Mouse (Mus musculus): ENCODE results near the gene Gm9970. TPM values are rescaled to one million over a fixed set of nuclear protein-coding genes. Genes with fewer than 3 reads are reported as not detected.

Gene Gm9970
- polyA plus RNA-seq, 1 experiment from 2014 or later: 0.45 TPM

DNA sequence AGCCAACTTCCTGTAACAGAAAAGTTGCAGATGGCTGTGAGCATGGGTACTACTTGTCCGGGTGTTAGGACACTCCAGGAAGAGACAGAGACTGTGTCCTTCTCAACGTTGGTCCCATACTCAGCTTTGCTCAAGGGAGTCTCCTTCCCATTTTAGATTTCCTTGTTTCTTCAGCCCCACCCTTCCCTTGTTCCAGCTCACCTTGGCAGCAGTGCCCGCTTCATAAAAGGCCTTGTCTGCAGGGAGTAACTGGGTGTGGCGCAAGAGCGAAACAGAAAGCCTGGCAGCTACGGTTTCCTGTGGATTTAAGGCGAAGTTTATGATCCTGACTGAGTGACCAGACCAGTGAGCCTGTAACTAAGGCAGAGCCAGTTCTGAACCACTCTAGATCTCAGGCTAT is 13.4 kb upstream of the Gm9970 start:
- H3K27me3 ChIP-seq (replicated peaks): no peaks in the 10 kb centered on the region
- H3K4me2 ChIP-seq: no peak overlapping the region
- peaks cover 35% of the 10 kb centered on the region for H3K36me3 ChIP-seq (replicated peaks)
- ATAC-seq (replicated peaks): no peak
- H3K27ac ChIP-seq: no peak overlapping the region
- no peak overlapping the region for H3K4me3 ChIP-seq
- no peaks in the 10 kb centered on the region for H3K9me3 ChIP-seq
- no peak overlapping the region for H3K9ac ChIP-seq
- 87% methylated on average over 7 of the region's 7 CpGs for WGBS
- peaks cover 5% of the 10 kb centered on the region; the same call in 1 of the 2 replicates for H3K4me1 ChIP-seq

DNA sequence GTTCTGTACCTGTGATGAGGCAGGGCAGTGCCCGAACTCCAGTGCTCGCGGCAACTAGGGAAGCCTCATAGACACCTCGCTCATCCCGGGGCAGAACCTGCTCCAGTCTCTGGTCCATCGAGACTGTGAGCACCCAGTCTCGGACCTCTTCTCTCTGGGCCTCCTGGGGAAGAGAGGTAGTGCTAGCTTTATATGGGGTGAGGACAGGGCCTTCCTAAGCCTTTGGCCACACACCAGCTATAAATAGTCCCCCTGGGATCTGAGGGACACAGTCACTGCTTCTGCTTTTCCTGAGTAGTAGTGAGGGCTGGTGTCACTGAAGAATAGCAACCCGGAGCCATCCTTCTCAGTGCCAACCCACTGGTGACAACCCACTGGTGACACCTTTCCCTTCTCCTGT is 12.8 kb upstream of the Gm9970 start:
- Histone ChIP-seq H3K27ac (no peak overlapping the region), H3K36me3 (replicated peaks) (peaks cover 35% of the 10 kb centered on the region), H3K4me3 (no peak overlapping the region), H3K4me2 (no peak overlapping the region), H3K27me3 (replicated peaks) (no peaks in the 10 kb centered on the region), H3K4me1 (peaks cover 5% of the 10 kb centered on the region; the same call in 1 of the 2 replicates), H3K9ac (no peak overlapping the region), H3K9me3 (no peaks in the 10 kb centered on the region)
- no peak for ATAC-seq (replicated peaks)
- WGBS: 94% methylated on average over 8 of the region's 8 CpGs

DNA sequence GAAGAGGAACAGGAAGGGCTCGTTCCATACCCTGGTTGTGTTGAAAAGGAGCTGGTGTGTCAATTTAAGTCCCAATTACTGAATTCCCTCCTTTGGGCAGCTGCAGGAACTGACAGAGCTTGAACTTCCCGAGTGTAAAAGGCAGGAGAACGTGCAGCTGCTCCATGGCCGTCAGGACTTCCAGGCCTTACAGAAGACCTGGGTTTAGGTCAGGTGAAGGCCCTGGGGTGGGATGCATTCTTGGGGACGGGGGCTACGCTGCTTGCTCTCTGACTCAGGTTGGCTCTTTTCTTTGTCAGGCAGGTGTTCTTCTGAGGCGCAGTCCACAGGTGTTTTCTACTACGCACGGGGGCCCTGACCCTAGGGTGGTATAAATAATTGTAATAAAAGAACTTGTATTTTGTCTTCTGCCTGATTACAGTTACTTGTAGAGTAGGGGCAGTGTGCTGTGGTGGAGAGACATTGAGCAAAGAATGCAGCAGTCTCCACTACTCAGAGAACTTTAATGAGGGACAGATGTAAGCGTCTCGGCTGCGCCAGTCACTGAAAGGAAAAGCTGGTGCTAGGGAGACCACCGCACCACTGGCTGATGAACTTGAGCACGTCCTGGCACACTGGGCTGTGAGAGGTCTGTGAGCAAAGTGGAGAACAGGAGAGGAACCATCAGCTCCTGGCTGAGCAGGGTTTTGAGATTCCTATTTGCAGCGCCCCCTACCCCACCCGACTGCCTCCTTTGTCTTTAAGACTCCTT is 11.9 kb upstream of the Gm9970 start:
- no peaks in the 10 kb centered on the region for H3K27me3 ChIP-seq (replicated peaks)
- no peaks in the 10 kb centered on the region for H3K9me3 ChIP-seq
- H3K9ac ChIP-seq: no peak overlapping the region
- peaks cover 5% of the 10 kb centered on the region; the same call in 1 of the 2 replicates for H3K4me1 ChIP-seq
- no peak overlapping the region for H3K4me2 ChIP-seq
- WGBS: 83% methylated on average over 16 of the region's 16 CpGs
- H3K27ac ChIP-seq: no peak overlapping the region
- no peak for ATAC-seq (replicated peaks)
- H3K4me3 ChIP-seq: no peak overlapping the region
- H3K36me3 ChIP-seq (replicated peaks): peaks cover 44% of the 10 kb centered on the region

DNA sequence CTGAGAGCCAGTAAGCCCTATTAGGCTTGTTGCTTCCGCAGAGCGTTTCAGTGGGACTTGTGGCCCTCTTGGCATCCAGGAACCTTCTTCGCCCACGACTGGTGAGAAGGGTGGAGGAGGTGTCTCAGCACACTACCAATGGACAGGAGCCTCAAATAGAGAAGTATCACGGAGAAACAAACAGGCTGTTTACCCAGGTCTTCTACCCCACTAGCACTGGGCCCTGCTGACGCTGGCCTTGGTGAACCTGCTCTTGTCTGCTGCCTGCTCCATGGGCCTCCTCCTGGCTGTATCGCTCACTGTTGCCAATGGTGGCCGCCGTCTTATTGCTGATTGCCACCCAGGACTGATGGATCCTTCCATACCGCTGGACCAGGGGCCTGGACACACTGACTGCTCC is 11.1 kb upstream of the Gm9970 start:
- Histone ChIP-seq H3K4me1 (peaks cover 5% of the 10 kb centered on the region; the same call in 1 of the 2 replicates), H3K36me3 (replicated peaks) (peaks cover 52% of the 10 kb centered on the region), H3K9me3 (no peaks in the 10 kb centered on the region), H3K27ac (no peak overlapping the region), H3K4me3 (no peak overlapping the region), H3K4me2 (no peak overlapping the region), H3K9ac (no peak overlapping the region), H3K27me3 (replicated peaks) (no peaks in the 10 kb centered on the region)
- WGBS: 60% methylated on average over 10 of the region's 10 CpGs
- no peak for ATAC-seq (replicated peaks)

DNA sequence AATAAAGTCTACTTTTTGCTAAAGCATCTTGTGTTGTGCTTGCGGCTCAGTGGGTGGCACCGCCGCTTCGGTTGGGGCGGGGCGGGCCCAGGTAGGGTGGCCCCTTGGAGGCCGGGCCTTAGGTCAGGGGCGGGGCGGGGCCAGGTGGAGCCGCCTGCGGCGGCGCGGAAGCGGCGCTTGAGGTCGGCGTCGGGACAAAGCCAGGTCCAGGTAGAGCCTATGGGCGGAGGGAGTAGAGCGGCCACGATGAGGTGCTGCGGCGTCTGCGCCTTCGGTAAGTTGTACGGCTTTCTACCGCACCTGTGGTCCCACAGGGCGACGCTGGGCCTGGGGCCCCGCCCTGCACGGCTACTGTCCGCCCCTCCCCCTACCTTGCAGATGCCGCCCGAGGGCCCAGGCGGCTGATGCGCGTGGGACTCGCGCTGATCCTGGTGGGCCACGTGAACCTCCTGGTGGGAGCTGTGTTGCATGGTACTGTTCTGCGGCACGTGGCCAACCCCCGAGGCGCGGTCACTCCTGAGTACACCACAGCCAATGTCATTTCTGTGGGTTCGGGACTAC is 10.6 kb upstream of the Gm9970 start, which contains the start of gene Krtcap3:
Gene Krtcap3, plus strand, starts transcription at position 151 of the 561 bp plus-strand sequence.
- peaks cover 5% of the 10 kb centered on the region; the same call in 1 of the 2 replicates for H3K4me1 ChIP-seq
- peak; percentile 57 for ATAC-seq (replicated peaks)
- H3K4me2 ChIP-seq: 0 out of 2 replicates have a peak within 1 kb of the TSS, but pooled peaks have one; percentile 10

DNA sequence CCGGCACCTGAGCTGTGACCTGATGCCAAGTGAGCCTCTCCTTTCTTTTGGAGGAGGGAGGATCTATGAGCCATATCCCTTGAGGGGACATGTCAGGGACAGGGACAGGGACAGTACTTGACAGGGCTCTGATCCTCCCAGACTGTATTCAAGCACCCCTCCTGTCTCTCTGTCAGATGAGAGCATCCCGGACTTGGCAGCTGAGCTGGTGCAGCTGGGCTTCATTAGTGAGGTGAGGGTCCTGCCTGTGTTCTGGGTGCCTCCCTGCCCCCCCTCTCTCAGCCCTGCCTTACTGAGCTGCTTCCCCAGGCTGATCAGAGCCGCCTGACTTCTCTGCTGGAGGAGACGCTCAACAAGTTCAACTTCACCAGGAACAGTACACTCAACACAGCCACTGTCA is 9.7 kb upstream of the Gm9970 start:
- peaks cover 60% of the 10 kb centered on the region for H3K36me3 ChIP-seq (replicated peaks)
- 54% methylated on average over 4 of the region's 4 CpGs for WGBS
- H3K4me2 ChIP-seq: no peak overlapping the region
- peak; percentile 56 for ATAC-seq (replicated peaks)
- H3K4me3 ChIP-seq: no peak overlapping the region
- no peak overlapping the region for H3K9ac ChIP-seq
- no peaks in the 10 kb centered on the region for H3K9me3 ChIP-seq
- no peak overlapping the region for H3K27ac ChIP-seq
- peaks cover 5% of the 10 kb centered on the region; the same call in 1 of the 2 replicates for H3K4me1 ChIP-seq
- no peaks in the 10 kb centered on the region for H3K27me3 ChIP-seq (replicated peaks)

More for the DNA sequence above, 10.6 kb upstream of the Gm9970 start, which contains the start of gene Krtcap3:
- Histone ChIP-seq H3K4me3 (no peak within 1 kb of the TSS), H3K36me3 (replicated peaks) (peaks cover 54% of the 10 kb centered on the region), H3K27me3 (replicated peaks) (no peaks in the 10 kb centered on the region), H3K27ac (no peak within 1 kb of the TSS), H3K9ac (no peak within 1 kb of the TSS), H3K9me3 (no peaks in the 10 kb centered on the region)
- 16% methylated on average over 47 of the region's 47 CpGs for WGBS

DNA sequence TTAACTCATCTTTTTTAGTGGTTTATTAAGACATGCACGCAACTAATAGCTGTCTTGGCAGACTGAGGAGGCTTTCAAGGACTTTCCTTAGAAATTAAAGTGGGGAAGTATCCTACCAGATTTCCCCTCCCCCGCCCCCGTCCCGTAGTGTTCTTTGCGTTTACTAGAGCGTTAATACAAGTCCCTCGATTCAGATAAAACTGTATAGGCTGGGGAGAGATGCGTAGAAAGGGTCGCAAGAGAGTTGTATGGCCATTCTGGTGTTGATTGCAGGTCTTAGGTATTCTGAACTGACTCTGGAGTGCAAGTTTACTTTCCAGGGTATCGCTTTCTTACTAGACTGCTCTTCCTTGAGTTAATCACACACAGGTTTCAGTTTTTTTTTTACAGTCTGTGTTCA is 1.2 kb upstream of the Gm9970 start:
- 24% methylated on average over 10 of the region's 10 CpGs for WGBS
- Histone ChIP-seq H3K4me2 (peak overlapping the region; percentile 74), H3K36me3 (replicated peaks) (peaks cover 29% of the 10 kb centered on the region), H3K9ac (peak overlapping the region; percentile 89; the same call in 1 of the 2 replicates), H3K4me1 (peaks cover 8% of the 10 kb centered on the region), H3K9me3 (no peaks in the 10 kb centered on the region), H3K27me3 (replicated peaks) (no peaks in the 10 kb centered on the region), H3K27ac (no peak overlapping the region), H3K4me3 (peak overlapping the region; percentile 91)
- no peak for ATAC-seq (replicated peaks)

DNA sequence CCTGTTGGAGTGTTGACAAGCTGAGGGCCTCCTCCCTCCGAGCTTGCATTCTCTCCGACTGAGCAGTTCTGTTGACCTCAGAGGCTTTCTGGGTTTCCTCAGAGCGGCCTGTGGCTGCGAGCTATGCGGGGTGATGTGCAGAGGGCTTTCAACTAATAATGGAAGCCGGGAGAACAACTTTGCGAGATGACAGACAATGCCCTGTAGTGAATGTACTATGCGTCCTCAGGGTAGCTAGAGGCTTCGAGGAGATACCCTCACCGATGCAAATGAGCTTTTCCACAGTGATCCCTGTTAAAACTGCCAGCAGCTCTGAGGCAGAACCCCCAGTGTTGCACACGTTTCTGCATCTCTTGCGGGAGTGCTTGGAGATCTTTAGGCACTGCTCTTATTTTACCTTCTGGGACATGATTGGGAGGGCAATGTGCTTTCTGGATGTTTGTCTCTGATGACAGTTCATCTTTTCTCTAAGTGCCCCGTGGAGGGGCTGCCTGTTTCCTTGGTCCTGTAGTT is 546 bp upstream of the Gm9970 start:
- Histone ChIP-seq H3K27ac (peak overlapping the region; percentile 97), H3K4me3 (peak overlapping the region; percentile 91), H3K4me2 (peak overlapping the region; percentile 74), H3K9ac (peak overlapping the region; percentile 89), H3K4me1 (peaks cover 8% of the 10 kb centered on the region), H3K27me3 (replicated peaks) (no peaks in the 10 kb centered on the region), H3K9me3 (no peaks in the 10 kb centered on the region), H3K36me3 (replicated peaks) (peaks cover 24% of the 10 kb centered on the region)
- ATAC-seq (replicated peaks): no peak; the same call in 1 of the 2 replicates
- under 1% methylated on average over 13 of the region's 13 CpGs for WGBS

DNA sequence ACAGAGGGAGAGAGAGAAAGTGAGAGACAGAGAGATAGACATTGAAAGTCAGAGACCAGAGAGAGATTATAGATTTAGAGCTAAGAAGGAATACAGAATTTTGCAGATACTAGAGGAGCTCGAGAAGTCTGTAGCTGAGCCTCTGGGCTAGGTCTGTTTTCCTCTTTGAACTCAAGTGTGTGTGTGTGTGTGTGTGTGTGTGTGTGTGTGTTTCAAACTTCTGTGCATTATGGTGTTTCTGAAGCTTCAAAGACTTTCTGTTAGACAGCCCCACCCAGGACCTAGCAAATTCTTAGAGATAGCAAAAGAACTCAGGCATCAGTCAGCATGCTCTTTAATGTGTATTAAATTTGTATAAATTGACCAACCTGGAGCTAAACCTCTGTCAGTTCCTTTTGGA is 14.4 kb downstream of the Gm9970 start:
- H3K36me3 ChIP-seq (replicated peaks): no peaks in the 10 kb centered on the region
- no peak overlapping the region for H3K9ac ChIP-seq
- no peak overlapping the region for H3K27ac ChIP-seq
- H3K27me3 ChIP-seq (replicated peaks): no peaks in the 10 kb centered on the region
- ATAC-seq (replicated peaks): no peak
- H3K4me1 ChIP-seq: peaks cover 6% of the 10 kb centered on the region
- no peak overlapping the region for H3K4me3 ChIP-seq
- H3K9me3 ChIP-seq: no peaks in the 10 kb centered on the region
- no peak overlapping the region for H3K4me2 ChIP-seq
- WGBS: 64% methylated on average over 1 of the region's 1 CpGs

DNA sequence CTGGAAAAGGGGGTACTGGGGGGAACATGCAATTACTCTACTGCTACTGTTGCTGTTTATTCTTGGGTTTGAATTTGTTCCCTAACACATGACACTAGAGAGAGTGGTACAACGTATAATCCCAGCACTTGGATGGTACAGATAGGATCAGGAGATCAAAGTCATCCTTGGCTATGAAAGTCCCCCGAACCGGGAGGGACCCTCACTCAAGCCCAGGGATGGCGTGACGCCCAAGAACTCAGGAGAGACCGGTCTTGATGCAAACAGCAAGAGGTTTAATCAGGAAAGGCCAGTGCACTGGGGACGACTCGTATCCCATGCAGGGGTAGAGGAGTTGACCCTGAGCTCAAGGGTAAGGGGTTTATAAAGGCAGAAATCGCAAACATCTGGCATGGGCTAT is 18.3 kb downstream of the Gm9970 start:
- Histone ChIP-seq H3K9me3 (no peaks in the 10 kb centered on the region), H3K27me3 (replicated peaks) (no peaks in the 10 kb centered on the region), H3K27ac (no peak overlapping the region), H3K36me3 (replicated peaks) (no peaks in the 10 kb centered on the region), H3K4me1 (peaks cover 22% of the 10 kb centered on the region), H3K4me3 (no peak overlapping the region), H3K9ac (no peak overlapping the region), H3K4me2 (no peak overlapping the region)
- WGBS: 95% methylated on average over 9 of the region's 9 CpGs
- no peak for ATAC-seq (replicated peaks)

DNA sequence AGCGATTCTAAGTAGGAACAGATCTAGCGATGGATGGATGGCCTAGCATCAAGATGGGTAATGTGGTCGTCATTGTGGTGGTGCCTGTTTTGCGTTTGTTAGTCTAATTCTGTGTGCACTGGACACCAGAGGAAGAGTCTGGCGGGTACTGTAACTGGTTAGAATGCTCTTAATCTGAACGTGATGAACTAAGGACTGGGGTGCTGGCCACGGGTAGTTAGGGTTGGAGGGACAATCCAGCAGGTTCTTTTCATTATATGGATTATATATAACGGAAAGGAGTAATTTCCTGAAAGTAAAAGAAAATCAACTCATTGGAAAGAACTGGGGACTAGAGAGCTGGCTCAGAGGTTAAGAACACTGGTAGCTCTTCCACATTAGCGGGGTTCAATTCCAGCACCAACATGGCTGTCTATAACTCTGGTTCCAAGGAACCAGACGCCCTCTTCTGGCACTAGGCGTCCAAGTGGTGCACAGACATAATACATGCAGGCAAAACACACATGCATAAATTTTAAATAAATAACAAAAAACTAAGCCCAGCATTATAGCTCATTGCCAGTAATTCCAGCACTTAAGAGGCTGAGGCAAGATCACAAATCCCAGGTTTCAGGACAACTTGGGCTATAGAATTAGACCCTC is 19.6 kb downstream of the Gm9970 start:
- ATAC-seq (replicated peaks): peak; percentile 43
- Histone ChIP-seq H3K4me2 (peak overlapping the region; percentile 64), H3K27me3 (replicated peaks) (no peaks in the 10 kb centered on the region), H3K4me1 (peaks cover 25% of the 10 kb centered on the region), H3K36me3 (replicated peaks) (no peaks in the 10 kb centered on the region), H3K9me3 (no peaks in the 10 kb centered on the region), H3K9ac (peak overlapping the region; percentile 87), H3K4me3 (peak overlapping the region; percentile 92), H3K27ac (peak overlapping the region; percentile 96)
- 10% methylated on average over 11 of the region's 11 CpGs for WGBS
